Mouse (Mus musculus) NIH3T3 (cell line): ENCODE measurements at regions not wholly inside any gene's neighbourhood (a gene's known extent, or its start where the extent isn't known, plus 50 kb on each side); places are given as distances from the start of the nearest gene placed in this dataset.

Source experiments
- DNase-seq: peaks from one replicate; pipeline ENCODE4 v3.0.0-alpha.2; 2012; ENCODE audit warnings: low read depth

DNA sequence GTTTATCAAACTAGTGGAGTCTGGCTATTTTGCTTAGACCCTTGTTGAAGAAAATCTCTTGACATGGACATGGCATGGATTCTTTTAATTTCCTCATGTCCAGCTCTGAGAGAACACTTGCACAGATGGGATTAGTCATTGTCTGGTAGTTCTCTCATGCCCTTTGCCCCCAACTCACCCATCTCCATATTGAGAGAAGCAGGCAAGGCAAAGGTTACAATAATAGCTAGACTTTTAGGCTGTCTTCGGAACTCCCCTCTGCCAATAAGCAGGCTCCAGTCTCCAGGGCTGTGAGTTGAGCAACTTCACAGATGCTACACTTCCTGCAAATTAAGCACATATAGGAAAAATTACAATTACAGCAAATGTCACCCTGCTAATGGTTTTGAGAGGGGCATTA is 558.0 kb upstream of the Alcam start:
- no peak for DNase-seq

DNA sequence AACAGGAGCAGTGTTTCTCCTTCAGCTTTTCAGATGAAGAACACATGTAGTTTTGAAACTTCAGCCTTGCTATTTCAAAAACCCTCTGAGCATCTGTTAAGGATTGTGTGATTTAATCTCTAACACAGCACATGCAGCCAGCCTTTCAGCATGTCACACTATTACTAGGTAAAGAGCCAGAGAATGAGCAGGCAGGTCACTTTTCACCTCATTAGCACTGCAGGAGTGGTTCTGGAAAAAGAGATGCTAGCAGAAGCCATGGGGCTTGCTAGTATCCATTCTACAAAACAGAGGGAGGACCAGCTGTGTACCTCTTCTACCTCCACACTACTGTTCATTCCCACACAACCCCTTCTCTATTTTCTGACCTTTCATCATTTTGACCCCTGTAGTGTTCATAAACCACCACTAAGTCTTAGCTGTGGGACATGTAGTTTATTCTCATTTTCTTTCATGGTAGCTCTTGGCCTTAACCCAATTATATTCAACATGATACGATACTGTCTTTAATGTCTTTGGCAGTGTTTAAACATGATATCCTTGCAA is 535.1 kb upstream of the Alcam start:
- no peak for DNase-seq

DNA sequence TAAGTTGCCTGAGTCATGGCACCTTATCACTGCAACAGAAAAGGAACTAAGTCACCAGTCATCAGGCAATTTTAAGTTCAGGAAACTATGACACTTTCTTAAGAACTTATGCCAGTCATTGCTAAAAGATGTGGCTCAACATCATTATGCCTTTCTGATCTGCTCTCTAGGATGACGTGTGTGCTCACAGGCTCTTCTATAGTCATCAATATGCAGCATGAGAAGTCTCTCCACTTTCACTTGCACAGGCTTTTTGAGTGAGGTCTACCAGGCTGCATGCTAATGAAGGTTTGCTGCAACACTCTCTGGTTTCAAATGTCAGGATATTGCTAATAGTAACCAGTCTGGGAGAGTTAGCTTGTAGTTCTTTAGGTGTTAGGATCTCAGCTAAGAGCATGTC is 530.5 kb upstream of the Alcam start:
- no peak for DNase-seq

DNA sequence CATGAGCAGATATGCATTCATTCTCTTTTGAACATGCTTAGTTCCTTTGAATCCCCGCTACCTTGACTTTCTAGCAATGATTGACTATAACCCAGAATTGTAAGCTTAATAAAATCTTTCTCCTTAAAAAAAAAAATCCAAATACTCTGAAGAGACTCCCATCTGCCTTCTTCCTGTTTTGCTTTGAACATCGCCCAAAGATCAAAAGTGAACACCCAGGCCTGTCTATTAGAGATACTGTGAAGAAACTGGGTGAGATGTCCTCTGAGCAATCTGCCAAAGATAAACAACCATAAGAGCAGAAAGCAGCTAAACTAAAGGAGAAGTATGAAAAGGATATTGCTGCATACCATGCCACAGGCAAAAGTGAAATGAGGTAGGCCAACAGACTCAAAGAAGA is 527.1 kb upstream of the Alcam start:
- DNase-seq, result no peak

DNA sequence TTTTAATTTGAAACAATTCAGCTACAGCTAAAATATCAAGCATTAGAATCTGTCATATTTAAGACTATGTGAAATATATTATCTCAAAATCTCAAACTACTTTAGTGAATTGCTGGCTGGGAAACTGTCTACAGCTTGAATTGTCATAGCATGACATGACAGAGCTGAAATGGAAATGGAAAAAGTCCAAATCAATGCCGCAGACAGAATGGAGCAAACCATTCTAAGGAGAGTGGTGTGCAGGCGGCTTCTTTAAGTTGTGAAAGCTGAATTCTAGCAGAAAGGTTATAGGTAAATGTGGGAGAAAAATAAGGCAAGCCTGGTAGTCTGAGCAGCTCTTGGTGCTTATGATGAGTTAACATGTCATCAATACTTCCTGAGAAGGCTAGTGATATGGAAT is 518.9 kb upstream of the Alcam start:
- no peak for DNase-seq

DNA sequence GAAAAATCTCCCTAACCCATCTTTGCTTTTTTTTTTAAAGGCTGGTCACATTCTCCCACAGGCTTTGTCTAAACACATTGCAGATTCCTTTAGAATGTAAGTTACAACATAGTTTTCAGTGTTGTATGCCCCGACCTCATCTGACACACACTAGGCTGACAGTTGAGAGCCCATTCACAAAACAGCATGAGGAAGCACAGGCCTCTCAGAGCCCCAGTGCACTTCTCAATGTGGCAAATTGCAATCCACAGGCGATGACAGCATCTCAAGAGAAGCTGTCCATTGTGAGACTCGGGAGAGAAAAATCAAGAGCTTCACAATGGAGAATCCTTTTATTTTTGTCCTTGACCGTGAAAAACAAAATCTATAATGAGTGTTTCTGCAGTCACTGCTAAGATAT is 493.8 kb upstream of the Alcam start:
- DNase-seq, result no peak

DNA sequence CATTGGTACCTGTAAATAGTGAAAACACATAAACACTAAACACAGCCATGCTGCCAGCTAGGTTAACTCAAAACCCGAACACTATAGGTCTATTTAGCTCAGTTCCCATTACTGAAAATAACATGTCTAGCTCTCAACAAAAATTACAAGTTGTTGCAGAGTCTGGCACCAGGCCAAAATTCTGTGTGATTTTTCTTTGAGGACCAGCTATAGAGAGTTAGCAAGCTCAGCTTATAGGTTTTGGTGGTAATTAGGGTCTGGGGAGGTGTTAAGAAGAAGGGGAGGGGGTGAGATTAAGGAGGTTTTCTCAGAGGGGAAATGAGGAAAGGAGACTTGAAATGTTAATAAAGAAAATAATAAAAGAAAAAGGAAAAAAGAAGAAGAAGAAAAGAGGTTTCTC is 480.9 kb upstream of the Alcam start:
- peak; percentile 1 for DNase-seq

DNA sequence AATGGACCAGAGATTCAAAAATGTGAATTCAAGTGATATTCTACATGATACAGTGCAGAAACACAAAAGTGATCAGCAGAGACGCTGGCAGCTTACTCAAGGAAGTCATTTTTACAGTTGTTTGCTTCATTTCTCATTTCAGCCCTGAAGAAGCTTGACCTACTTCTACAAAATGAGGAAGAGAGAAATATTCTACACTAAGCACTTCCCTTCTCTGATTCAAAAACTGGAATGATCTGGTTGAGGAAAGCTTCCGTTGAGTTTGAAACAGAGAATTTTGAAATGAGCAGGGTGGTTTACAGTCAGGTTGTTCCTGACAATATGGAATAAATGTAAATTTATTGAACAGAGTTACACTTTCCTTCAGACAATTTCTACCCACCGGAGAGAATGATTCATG is 478.1 kb upstream of the Alcam start:
- DNase-seq, result no peak

DNA sequence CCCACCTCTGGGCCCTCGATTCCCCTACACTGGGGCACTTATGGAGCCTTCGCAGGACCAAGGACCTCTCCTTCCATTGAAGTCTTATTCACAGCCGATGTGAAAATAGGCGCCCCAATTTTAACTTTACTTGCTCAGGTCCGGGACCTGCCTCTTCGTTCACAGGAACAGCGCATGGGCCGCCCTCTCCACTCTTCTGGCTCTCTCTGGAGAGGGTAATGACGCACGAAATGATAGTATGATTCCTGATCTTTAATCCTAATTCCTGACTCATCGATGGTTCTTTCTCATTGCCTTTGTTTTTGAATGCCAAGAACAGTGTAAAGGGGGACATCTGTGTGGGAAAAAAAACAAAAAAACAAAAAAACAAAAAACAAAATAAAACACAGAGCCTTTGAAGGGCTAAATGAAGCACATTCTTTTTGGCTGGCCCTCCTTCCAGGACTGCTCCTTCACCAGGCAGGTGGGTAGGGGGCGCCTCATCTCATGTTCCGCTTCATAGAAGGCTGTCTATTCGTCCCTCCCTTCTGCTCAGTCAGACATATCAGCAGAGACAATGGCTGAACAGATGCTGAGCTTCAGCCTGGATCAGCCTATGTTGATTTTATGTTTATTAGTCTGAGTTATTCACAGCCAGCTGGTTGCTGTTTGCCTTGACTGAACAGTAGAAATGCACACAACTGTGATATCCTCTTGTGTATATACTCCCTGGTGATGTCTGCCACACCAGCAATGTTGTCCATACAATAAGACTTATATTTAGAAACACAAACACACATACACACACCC is 438.8 kb upstream of the Alcam start:
- DNase-seq, result no peak

DNA sequence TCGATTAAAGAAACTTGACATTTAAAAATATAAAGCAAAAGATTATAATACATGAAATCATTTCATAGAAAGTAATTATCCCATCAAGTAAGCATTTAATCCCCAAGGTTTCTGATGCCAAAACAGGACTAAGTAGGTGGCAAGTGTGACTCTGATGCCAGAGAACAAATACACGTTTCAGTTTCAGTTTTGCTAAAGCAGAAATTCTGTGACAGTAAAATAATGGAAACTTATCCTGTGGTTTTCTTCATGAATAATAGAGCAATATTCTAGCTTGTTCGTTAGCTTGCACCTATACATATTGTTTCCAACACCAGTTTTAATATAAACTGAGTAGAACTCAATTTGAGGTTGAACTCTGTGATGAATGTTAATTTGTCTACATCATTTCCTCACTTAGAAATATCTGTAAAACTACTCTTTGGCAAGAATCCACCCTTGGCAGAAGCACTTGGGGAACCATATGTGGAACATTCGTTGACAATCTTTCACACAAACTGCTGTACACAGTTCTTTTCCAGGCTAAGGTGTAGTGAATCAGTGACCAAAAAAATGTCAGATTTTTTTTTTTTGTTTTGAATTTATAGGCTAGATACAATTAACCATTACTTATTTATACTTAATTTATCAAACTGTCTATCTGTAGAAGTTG is 425.7 kb upstream of the Alcam start:
- DNase-seq, result no peak

DNA sequence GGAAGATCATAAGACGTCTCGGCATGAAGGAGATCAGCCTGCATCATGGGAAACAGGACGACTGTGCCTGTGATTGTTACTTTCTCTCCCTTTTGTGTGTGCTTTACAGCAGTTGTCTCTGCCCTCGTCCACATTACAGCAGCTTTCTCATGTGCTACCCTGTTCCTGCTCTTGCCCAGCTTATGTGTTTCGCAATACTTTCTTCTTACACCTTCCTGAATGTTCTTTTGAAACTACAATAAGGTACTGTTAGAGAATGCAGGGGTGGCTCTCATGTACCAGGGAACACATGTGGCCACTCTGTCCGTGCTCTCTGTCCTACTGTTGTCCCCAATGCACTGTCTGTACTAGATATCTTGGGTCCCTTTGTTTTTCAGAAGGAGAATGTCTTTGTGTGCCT is 414.0 kb upstream of the Alcam start:
- DNase-seq, result no peak

DNA sequence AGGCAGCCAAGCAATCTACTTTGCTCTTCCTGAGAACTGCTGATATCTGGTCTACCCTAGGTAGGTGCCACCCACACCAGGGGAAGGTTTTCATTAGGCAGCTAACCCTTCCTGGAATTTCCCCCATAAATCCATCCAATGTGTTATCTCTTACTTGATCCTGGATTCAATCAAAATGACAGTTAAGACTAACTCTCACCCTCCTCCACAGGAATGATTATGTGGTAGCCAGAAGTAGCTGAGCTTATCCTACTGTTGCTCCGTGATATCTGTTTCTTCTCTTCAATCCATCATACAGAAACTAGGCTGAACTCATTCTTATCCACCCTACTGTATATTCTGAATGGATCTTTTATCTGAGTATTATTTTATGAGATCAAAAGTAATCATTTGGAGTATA is 409.7 kb upstream of the Alcam start:
- DNase-seq, result no peak

DNA sequence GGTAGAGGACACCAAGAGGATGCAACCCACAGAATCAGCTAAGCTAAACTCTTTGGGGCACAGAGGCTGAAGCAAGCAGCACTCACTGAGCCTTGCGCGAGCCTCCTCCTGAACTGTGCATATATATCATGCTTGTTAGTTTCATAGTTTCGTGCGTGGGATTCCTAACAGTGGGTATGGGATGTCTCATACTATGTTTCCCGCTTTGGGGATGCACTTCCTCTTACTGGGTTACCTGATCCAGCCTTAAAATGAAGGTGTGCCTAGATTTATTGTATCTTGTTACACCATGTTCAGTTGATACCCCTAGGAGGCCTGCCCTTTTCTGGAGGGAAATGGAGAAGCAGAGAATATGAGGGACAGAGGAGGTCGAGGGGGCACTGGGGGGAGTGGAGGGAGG is 407.4 kb upstream of the Alcam start:
- no peak for DNase-seq

DNA sequence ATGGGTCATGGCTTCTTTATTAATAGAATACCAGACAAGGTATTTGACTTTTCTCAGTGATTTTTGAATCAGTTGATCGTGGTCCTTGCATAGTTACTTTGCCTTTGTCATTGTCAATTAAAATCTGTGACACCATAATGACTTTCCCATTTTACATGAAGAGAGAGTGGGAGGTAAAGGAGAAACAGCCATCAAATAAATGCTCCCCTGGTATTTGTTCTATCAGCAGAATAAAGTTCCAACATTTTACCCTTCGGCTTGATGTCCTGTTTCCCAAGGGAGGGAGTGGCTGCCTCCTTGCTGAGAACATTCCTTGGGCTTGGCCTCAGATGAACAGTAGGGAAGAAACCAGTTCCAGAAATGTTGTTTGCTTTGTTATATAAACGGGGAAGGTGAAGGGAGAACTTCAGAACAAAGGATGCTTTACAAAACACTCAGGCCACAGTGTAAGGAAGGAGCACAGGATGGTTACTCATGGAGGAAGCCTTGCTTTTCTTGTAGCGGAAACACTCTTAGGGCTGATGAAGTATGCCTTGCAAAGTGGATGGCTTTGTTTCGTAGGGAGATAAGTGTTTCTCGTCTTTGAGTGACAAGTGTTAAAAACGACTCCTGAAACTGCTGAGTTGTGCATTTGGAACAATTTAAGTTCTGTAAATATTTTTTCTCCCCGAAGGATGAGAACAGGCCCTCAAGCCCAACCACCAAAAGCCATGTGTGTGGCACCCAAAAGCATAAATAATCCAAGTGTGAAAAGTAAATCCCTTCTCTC is 404.8 kb upstream of the Alcam start:
- no peak for DNase-seq

DNA sequence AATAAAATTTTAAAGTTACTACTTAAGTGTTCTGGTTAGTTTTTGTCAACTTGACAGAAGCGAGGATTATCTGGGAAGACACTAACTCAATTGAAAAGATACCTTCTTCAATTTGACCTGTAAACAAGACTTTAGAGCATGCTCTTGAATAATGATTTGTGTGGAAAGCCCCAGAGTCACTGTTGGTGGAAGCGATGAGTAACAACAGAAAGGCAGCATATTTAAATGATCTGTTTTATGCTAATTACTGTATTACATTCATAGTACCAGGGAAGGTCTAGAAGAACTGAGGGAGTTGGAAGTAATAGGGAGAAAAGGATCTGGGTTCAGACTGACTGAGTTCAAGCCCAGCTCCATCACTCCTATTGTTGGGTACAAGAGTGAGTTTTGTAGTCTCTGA is 397.3 kb upstream of the Alcam start:
- DNase-seq, result no peak

DNA sequence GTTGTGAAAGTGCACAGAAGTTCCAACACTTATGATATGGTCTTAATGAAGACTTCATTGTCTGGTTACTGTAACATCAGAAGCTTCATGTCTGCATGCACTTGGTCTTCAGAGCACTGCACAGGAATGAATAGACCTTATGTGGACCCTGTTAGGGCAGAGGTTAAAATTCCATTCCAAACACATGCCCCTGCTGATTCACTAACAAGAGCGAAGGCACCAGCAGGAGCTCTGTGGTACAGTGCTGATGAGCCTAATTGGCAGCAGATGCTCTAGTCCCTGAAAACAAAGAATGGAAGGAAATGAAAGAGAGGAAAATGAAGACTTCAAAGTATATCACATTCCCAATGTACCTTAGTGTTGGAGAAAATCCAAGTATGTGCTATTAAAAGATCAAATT is 365.1 kb upstream of the Alcam start:
- DNase-seq, result no peak

DNA sequence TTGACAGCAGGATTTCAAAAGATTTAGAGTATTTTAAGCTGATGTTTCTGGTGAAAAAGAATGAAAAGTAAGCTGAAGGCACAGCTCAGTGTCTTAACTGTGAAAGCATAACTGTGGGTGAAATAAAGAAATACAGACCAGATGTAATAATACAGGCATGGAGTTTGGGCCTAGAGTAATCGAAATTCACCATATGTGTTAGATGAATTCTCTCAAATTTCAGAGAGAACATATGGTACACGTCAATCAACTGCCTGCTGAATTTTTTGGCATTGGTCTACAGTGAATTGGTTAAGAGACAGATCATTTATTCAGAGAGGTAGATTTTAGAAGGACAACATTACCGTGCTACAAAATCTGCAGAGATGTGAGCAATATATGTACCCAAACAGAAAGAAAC is 357.3 kb upstream of the Alcam start:
- DNase-seq, result no peak

DNA sequence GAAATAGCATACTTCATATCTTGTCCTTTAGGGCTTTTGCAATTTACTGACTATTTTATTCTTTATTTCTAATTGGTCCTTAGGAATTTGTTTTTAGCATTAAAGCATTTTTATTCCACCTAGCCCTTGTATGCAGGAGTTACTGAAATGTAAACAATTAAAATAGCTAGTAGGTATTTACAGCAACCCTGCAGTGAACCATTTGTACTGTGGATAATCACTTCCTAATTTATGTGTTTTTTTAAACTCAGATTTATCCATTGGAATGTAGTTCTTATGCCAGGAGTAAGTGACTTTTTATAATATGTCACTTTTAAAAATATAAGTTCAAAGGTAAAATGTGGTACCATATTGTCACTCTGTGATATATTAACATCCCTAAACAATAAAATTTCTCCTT is 350.5 kb upstream of the Alcam start:
- DNase-seq, result no peak

DNA sequence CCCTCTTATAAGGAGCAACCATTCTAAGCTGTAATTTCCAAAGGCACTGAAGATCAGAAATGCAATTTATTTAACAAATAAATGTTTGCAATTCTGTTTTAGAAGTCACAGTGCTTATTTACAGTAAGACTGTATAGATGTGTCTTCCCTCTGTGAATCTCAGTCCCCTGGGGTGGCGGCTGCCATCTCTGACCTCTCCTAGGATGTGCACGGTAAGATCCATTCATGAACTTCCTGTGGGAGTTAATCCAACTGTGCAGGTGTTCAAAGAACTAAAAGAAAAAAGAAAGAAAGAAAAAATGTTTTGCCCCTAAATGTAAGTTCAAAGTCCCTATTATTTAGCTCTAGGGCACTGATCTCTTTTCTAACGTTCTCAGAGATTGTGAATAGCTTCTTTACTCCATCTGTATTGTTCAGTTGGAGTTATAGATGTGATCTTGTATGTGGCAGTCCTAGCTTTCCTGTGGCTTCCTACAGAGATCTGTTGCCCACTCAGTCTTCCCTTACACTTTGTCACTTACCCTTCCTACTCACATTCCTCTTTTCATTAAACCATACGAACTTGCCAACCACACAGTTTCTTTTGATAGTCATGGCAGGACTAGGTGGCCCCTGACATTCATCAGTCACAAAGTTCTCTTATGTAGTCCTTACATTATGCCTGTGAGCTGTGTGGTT is 346.0 kb upstream of the Alcam start:
- no peak for DNase-seq

DNA sequence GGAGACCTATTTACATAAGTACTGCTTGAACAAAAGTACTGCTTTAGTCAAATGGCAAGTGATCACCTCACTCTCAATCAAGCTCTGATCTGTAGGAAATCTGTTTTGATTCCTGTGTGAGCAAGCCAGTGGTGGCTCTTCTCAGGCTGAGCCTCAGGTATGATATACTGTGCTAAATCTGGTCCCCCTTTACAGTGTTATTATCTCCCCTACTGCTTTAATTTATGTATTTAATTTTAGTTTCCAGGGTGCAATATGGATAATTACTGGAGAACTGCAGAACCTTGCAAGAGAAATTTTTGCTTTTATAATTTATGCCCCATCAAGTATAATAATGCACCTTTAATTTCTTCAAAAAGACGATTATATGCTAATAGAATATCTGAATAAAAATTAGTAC is 341.3 kb upstream of the Alcam start:
- no peak for DNase-seq

DNA sequence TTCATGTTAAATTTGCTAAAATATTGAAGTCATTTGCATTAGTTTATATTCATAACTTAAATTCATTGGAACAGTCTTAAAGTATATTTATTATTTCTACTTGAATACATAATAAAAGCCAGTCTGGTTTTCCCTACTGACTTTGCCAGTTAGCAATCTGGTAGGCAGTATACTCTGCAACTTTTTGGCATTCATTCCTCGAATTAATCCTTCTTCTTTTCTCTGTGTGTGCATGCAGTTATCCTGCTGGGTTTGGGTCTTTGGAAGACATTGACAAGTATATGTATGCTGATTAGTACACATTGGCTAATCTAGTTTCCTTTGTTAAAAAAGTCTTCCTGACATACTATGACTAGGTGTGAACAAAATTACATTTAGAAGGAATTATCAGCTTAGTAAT is 336.1 kb upstream of the Alcam start:
- no peak for DNase-seq

DNA sequence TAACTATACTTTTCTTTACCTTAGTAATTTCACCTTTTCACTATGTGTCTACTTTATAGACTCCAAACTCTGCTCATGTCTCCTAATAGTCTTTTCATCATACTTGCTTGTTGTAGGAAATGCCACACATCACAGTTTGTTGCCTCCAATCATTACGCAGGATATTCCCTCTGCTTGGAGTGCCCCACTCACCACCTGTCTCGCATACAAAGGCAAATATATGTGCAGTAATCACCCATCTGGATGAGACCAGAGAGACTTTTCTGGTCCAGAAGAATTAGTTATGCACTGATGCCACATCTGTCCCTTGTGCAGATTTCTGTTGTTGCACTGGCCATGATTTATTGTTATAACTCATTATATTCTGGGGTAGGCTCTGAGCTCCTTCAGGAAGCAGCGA is 293.9 kb upstream of the Alcam start:
- DNase-seq, result no peak
